In genomic region chr6:31527897-31528296, GRCm38 (mm10) we compare ENCODE assay signal across 9 mouse cellular contexts. TPM values are rescaled to one million over a fixed set of nuclear protein-coding genes. Genes with fewer than 3 reads are reported as not detected.
DNase-seq lines count a peak whose midpoint lies in the region; ATAC-seq lines count a peak whose summit lies in the region.
"Had no signal": no experiment of that assay in that cellular context is flagged by ENCODE, and none has a peak within 500 bp of the region (broad histone marks: within the 10 kb centered on the region; RNA-seq: fewer than 3 reads in every experiment).

No protein-coding gene starts in this region.

- no peak overlapping the region for H3K27ac ChIP-seq in embryonic facial prominence, embryonic 11.5 days (replicated peaks; ENCODE audit: low read depth, low read length)
- no peak overlapping the region for H3K27ac ChIP-seq in liver, embryonic 11.5 days (ENCODE audit: low read depth, low read length)
- H3K27ac ChIP-seq: limb, embryonic 12.5 days had no signal

- no peak overlapping the region for H3K4me2 ChIP-seq in embryonic facial prominence, embryonic 11.5 days (ENCODE audit: low read depth, low read length)
- H3K4me2 ChIP-seq in liver, embryonic 11.5 days = no peak overlapping the region
- H3K4me2 ChIP-seq: limb, embryonic 12.5 days had no signal

- ATAC-seq in embryonic facial prominence, embryonic 11.5 days (replicated peaks; ENCODE audit: insufficient number of reproducible peaks, low FRiP score, low TSS enrichment, low read depth) = no peak
- peak; percentile 49; the same call in 1 of the 2 replicates for ATAC-seq in liver, embryonic 11.5 days (replicated peaks; ENCODE audit: low FRiP score)

- intact Hi-C loops in heart, postnatal 14 days (cut with DNase I) = loop anchor here (2.0 kb wide), 1 partner anchor 33 kb away; no protein-coding TSS in a partner anchor

- H3K27me3 ChIP-seq in embryonic facial prominence, embryonic 11.5 days (ENCODE audit: control insufficient read depth, insufficient read depth, low read length) = no peaks in the 10 kb centered on the region
- H3K27me3 ChIP-seq in liver, embryonic 11.5 days (replicated peaks; ENCODE audit: control insufficient read depth, insufficient read depth, low read length) = no peaks in the 10 kb centered on the region
- H3K27me3 ChIP-seq: limb, embryonic 12.5 days had no signal

- peak; percentile 40 to 58 for DNase-seq in heart, postnatal 14 days
- no peak for DNase-seq in heart, adult 9 months (ENCODE audit: low spot score in 2 of 2)
- DNase-seq in 3134 (ENCODE audit: extremely low read depth, insufficient read length, low spot score) (peak; percentile 20), MEL-GATA-1-ER (ENCODE audit: extremely low read depth, low read depth) (peak; percentile 44)
- DNase-seq in embryonic facial prominence, embryonic 11.5 days (ENCODE audit: low spot score) = peak; percentile 61
- DNase-seq in liver, embryonic 11.5 days (ENCODE audit: low spot score) = no peak
- peak; percentile 69 for DNase-seq in right cerebral cortex, postnatal 4 days
- no peak for DNase-seq in T-cell, adult 2 months (ENCODE audit: low spot score)

- no peaks in the 10 kb centered on the region for H3K9me3 ChIP-seq in embryonic facial prominence, embryonic 11.5 days (replicated peaks; ENCODE audit: control insufficient read depth, low read length)
- H3K9me3 ChIP-seq in liver, embryonic 11.5 days (ENCODE audit: control insufficient read depth, low read length) = no peaks in the 10 kb centered on the region
- H3K9me3 ChIP-seq: limb, embryonic 12.5 days had no signal

- WGBS in embryonic facial prominence, embryonic 11.5 days = 69% methylated on average over 7 of the region's 7 CpGs
- 69% methylated on average over 7 of the region's 7 CpGs for WGBS in liver, embryonic 11.5 days

- H3K36me3 ChIP-seq in embryonic facial prominence, embryonic 11.5 days (replicated peaks; ENCODE audit: control insufficient read depth, insufficient read depth, low read depth, low read length) = no peaks in the 10 kb centered on the region
- H3K36me3 ChIP-seq in liver, embryonic 11.5 days (ENCODE audit: control insufficient read depth, insufficient read depth, low read length) = peaks cover 20% of the 10 kb centered on the region
- H3K36me3 ChIP-seq: limb, embryonic 12.5 days had no signal

- no peak overlapping the region for H3K9ac ChIP-seq in embryonic facial prominence, embryonic 11.5 days (replicated peaks; ENCODE audit: low read length)
- no peak overlapping the region for H3K9ac ChIP-seq in liver, embryonic 11.5 days (ENCODE audit: low read depth, low read length)
- H3K9ac ChIP-seq: limb, embryonic 12.5 days had no signal

- H3K4me3 ChIP-seq in embryonic facial prominence, embryonic 11.5 days (ENCODE audit: low read depth, low read length) = no peak overlapping the region
- H3K4me3 ChIP-seq in liver, embryonic 11.5 days (ENCODE audit: low read depth, low read length) = no peak overlapping the region
- H3K4me3 ChIP-seq: limb, embryonic 12.5 days had no signal

- no peaks in the 10 kb centered on the region for H3K4me1 ChIP-seq in embryonic facial prominence, embryonic 11.5 days (ENCODE audit: control insufficient read depth, insufficient read depth, low read length)
- no peaks in the 10 kb centered on the region; the same call in 1 of the 2 replicates for H3K4me1 ChIP-seq in liver, embryonic 11.5 days (replicated peaks; ENCODE audit: control insufficient read depth, insufficient read depth, low read length)
- H3K4me1 ChIP-seq: limb, embryonic 12.5 days had no signal

RNA-seq across cellular contexts. Expression of gene Podxl, which starts 35.9 kb away (rescaled TPM):
- 10 to 100 TPM; 87.5 to 88.3 TPM for total RNA-seq in heart, postnatal 14 days (2021)
- 8.2 and 8.4 TPM in 2 replicates for polyA plus RNA-seq in embryonic facial prominence, embryonic 11.5 days (2014; fragmentation: Nextera tagmentation; extraction: Ambion mirVana)
- polyA plus RNA-seq in liver, embryonic 11.5 days (2014; fragmentation: Nextera tagmentation; extraction: Ambion mirVana) = 27.8 and 29.1 TPM in 2 replicates

Comparison
In these comparisons a context has a peak if more than half of its experiments do, and no peak if none do; other contexts are left out.
1. DNase-seq: peak in heart, postnatal 14 days (2 of 2), 3134 (single experiment), MEL-GATA-1-ER (single experiment), embryonic facial prominence, embryonic 11.5 days (single experiment) and right cerebral cortex, postnatal 4 days (single experiment); none in heart, adult 9 months (0 of 2), liver, embryonic 11.5 days (single experiment) and T-cell, adult 2 months (single experiment).